In the genomic region with DNA sequence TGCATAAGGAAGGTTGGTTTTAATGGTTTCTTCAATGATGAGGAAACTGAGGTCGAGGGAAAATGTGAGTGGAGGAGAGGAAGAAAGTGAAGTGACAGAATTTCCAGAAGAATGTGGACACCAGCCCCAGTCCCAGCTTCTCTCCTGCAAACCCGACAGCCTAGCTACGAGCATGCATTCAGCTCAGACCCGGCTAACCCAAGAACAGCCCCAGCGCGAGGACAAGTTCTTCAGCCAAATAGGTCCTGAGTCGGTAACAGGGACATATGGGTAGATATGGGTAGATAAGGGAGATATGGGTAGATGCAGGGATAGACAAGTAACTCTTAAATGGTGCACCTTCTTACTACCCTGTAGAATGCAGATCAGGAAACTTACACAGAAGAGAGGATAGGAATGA, we compare ENCODE assay signal across 9 mouse cellular contexts. TPM values are rescaled to one million over a fixed set of nuclear protein-coding genes. Genes with fewer than 3 reads are reported as not detected.
A peak's percentile ranks its signal among the peaks of the same experiment; 100 is the strongest.
DNase-seq lines count a peak whose midpoint lies in the region; ATAC-seq lines count a peak whose summit lies in the region.
"Had no signal": no experiment of that assay in that cellular context is flagged by ENCODE, and none has a peak within 500 bp of the region (broad histone marks: within the 10 kb centered on the region; RNA-seq: fewer than 3 reads in every experiment).

No protein-coding gene starts in this region.

- WGBS in kidney, embryonic 15.5 days, result 71% methylated on average over 7 of the region's 7 CpGs
- WGBS in forebrain, embryonic 12.5 days, result 73% methylated on average over 7 of the region's 7 CpGs
- 87% methylated on average over 7 of the region's 7 CpGs for WGBS in limb, embryonic 10.5 days
- WGBS in neural tube, embryonic 12.5 days, result 87% methylated on average over 7 of the region's 7 CpGs

- H3K27ac ChIP-seq in kidney, embryonic 15.5 days, result peak overlapping the region; percentile 42
- no peak overlapping the region for H3K27ac ChIP-seq in forebrain, embryonic 12.5 days
- H3K27ac ChIP-seq in limb, embryonic 10.5 days, result no peak overlapping the region
- H3K27ac ChIP-seq in neural tube, embryonic 12.5 days, result no peak overlapping the region

- no peaks in the 10 kb centered on the region for H3K9me3 ChIP-seq in kidney, embryonic 15.5 days (replicated peaks)
- H3K9me3 ChIP-seq in forebrain, embryonic 12.5 days, result no peaks in the 10 kb centered on the region
- H3K9me3 ChIP-seq in limb, embryonic 10.5 days (replicated peaks), result no peaks in the 10 kb centered on the region
- H3K9me3 ChIP-seq in neural tube, embryonic 12.5 days, result no peaks in the 10 kb centered on the region

- DNase-seq in kidney, postnatal 10 days, result no peak
- DNase-seq in limb, embryonic 10.5 days (ENCODE audit: low spot score), result no peak
- no peak for DNase-seq in right cerebral cortex, postnatal 4 days
- no peak for DNase-seq in adrenal gland, adult (ENCODE audit: inconsistent age in 2 of 2, low spot score in 1 of 2)
- no peak for DNase-seq in layer of hippocampus, postnatal 14 days (ENCODE audit: low spot score in 2 of 2)

- H3K4me1 ChIP-seq in kidney, embryonic 15.5 days, result peaks cover 57% of the 10 kb centered on the region
- H3K4me1 ChIP-seq in forebrain, embryonic 12.5 days, result peaks cover 57% of the 10 kb centered on the region
- H3K4me1 ChIP-seq in limb, embryonic 10.5 days, result peaks cover 38% of the 10 kb centered on the region
- peaks cover 48% of the 10 kb centered on the region for H3K4me1 ChIP-seq in neural tube, embryonic 12.5 days

- no peaks in the 10 kb centered on the region for H3K36me3 ChIP-seq in kidney, embryonic 15.5 days
- H3K36me3 ChIP-seq in forebrain, embryonic 12.5 days (replicated peaks), result no peaks in the 10 kb centered on the region
- 0 out of 2 replicates have a peak, but pooled peaks cover under 1% of the 10 kb centered on the region for H3K36me3 ChIP-seq in limb, embryonic 10.5 days
- H3K36me3 ChIP-seq in neural tube, embryonic 12.5 days, result no peaks in the 10 kb centered on the region

- H3K9ac ChIP-seq in kidney, embryonic 15.5 days, result 0 out of 2 replicates have a peak overlapping the region, but pooled peaks have one; percentile 6
- no peak overlapping the region for H3K9ac ChIP-seq in forebrain, embryonic 12.5 days
- peak overlapping the region; percentile 64; the same call in 1 of the 2 replicates for H3K9ac ChIP-seq in neural tube, embryonic 12.5 days

- H3K4me3 ChIP-seq in kidney, embryonic 15.5 days (replicated peaks), result peak overlapping the region; percentile 57
- no peak overlapping the region for H3K4me3 ChIP-seq in forebrain, embryonic 12.5 days (replicated peaks)
- H3K4me3 ChIP-seq in limb, embryonic 10.5 days, result peak overlapping the region; percentile 76
- no peak overlapping the region; the same call in 1 of the 2 replicates for H3K4me3 ChIP-seq in neural tube, embryonic 12.5 days

- H3K27me3 ChIP-seq in kidney, embryonic 15.5 days, result no peaks in the 10 kb centered on the region
- 0 out of 2 replicates have a peak, but pooled peaks cover 3% of the 10 kb centered on the region for H3K27me3 ChIP-seq in forebrain, embryonic 12.5 days
- no peaks in the 10 kb centered on the region for H3K27me3 ChIP-seq in limb, embryonic 10.5 days (ENCODE audit: low read depth, poor library complexity, severe bottlenecking)
- H3K27me3 ChIP-seq in neural tube, embryonic 12.5 days (replicated peaks), result no peaks in the 10 kb centered on the region

- H3K4me2 ChIP-seq in kidney, embryonic 15.5 days, result peak overlapping the region; percentile 65
- peak overlapping the region; percentile 71 for H3K4me2 ChIP-seq in forebrain, embryonic 12.5 days
- peak overlapping the region; percentile 74 for H3K4me2 ChIP-seq in neural tube, embryonic 12.5 days (replicated peaks)

- ATAC-seq in kidney, embryonic 15.5 days (replicated peaks; ENCODE audit: low FRiP score), result no peak
- no peak for ATAC-seq in forebrain, embryonic 12.5 days (ENCODE audit: low FRiP score)
- no peak for ATAC-seq in neural tube, embryonic 12.5 days (ENCODE audit: low FRiP score, low read depth)
- ATAC-seq: inflammation-experienced regulatory T-cells, adult 6 months had no signal

RNA-seq across cellular contexts. Expression of a gene that starts 1.4 kb away (rescaled TPM):
- polyA plus RNA-seq in kidney, embryonic 15.5 days (2015; fragmentation: Nextera tagmentation; extraction: Ambion mirVana), result 8.6 and 9.4 TPM in 2 replicates
- polyA plus RNA-seq in forebrain, embryonic 12.5 days (2016; fragmentation: Nextera tagmentation; extraction: Ambion mirVana), result 3.5 and 4.1 TPM in 2 replicates
- 5.1 and 6.1 TPM in 2 replicates for polyA plus RNA-seq in limb, embryonic 10.5 days (2016; fragmentation: Nextera tagmentation; extraction: Ambion mirVana)
- polyA plus RNA-seq in neural tube, embryonic 12.5 days (2016; fragmentation: Nextera tagmentation; extraction: Ambion mirVana), result 3.5 and 3.6 TPM in 2 replicates
- total RNA-seq in layer of hippocampus, postnatal 14 days (2021), result 1 to 10 TPM; 1.9 to 2.3 TPM

Comparison
In these comparisons a context has a peak if more than half of its experiments do, and no peak if none do; other contexts are left out.
1. H3K4me3 ChIP-seq: peak in kidney, embryonic 15.5 days (single experiment) and limb, embryonic 10.5 days (single experiment); none in forebrain, embryonic 12.5 days (single experiment) and neural tube, embryonic 12.5 days (single experiment).
2. Peak in every context shown above with its lines, with median percentiles within 50 percentile points of each other: H3K4me2 ChIP-seq.